Mouse (Mus musculus): ENCODE measurements around the gene Celsr3.

Celsr3 gene

GRCm38 (mm10) chr9:108858792-108859527, 32.8 kb downstream of the Celsr3 start:
- DNase-seq: no peak

All from kidney, postnatal 10 days (tissue).